Mouse (Mus musculus): ENCODE results near the gene Gm47995. TPM values are rescaled to one million over a fixed set of nuclear protein-coding genes. Genes with fewer than 3 reads are reported as not detected.

Gm47995 gene
- polyA plus RNA-seq, 1 experiment from 2014 or later, result not detected

DNA sequence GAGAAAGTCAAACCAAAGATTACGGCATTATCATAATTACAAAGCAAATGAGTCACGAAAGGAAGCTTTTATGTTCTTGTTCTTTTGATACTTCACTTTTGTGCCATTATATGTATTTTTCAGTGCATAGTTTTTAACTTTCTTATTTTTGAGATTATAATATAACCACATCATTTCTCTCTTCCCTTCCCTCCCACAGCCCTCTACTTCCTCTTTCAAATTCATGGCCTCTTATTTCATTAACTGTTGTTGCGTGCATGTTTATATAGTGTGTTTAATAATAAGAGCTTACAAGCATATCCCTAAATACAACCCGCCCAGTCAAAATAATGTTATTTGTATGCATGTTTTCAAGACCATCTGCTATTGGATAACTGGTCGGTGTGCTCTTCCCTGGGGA, 20.8 kb downstream of the Gm47995 start:
- Histone ChIP-seq H3K36me3 (no peaks in the 10 kb centered on the region), H3K27me3 (no peaks in the 10 kb centered on the region), H3K9ac (no peak overlapping the region), H3K27ac (replicated peaks) (no peak overlapping the region), H3K4me3 (no peak overlapping the region), H3K4me2 (no peak overlapping the region), H3K9me3 (no peaks in the 10 kb centered on the region), H3K4me1 (replicated peaks) (no peaks in the 10 kb centered on the region)
- ATAC-seq (ENCODE audit: low FRiP score, low read depth), result no peak
- 90% methylated on average over 5 of the region's 5 CpGs for WGBS

DNA sequence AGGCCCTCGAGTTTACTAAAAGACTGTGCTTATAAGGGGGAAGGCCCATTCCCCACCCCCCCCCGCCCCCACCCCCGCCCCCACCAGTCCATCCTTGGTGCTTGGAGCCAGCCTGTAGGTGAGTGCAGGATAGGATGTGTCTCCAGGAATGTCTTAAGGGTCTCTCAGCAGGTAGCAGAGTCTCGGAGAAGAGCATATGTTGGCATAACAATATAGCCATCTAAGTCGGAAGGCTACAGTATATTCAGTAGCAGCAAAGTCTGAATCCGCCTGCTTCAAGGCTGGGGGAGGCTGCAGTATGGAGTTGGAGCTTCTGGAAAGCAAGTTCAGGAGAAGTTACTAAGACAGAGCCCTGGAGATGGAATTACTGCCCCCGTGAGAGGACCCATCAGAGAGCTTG, 21.9 kb downstream of the Gm47995 start:
- Histone ChIP-seq H3K9me3 (no peaks in the 10 kb centered on the region), H3K36me3 (no peaks in the 10 kb centered on the region), H3K4me1 (replicated peaks) (no peaks in the 10 kb centered on the region), H3K4me2 (no peak overlapping the region), H3K27ac (replicated peaks) (no peak overlapping the region), H3K9ac (no peak overlapping the region), H3K27me3 (no peaks in the 10 kb centered on the region), H3K4me3 (no peak overlapping the region)
- WGBS, result 68% methylated on average over 7 of the region's 7 CpGs
- ATAC-seq (ENCODE audit: low FRiP score, low read depth), result no peak

- H3K9me3 ChIP-seq, result no peaks in the 10 kb centered on the region
- no peaks in the 10 kb centered on the region for H3K36me3 ChIP-seq
- no peak overlapping the region for H3K27ac ChIP-seq (replicated peaks)
- H3K9ac ChIP-seq, result no peak overlapping the region
- H3K4me3 ChIP-seq, result no peak overlapping the region
- WGBS, result 86% methylated on average over 10 of the region's 10 CpGs
- no peaks in the 10 kb centered on the region for H3K27me3 ChIP-seq
- H3K4me2 ChIP-seq, result no peak overlapping the region
- no peak for ATAC-seq (ENCODE audit: low FRiP score, low read depth)
- no peaks in the 10 kb centered on the region for H3K4me1 ChIP-seq (replicated peaks)
Observed at GRCm38 (mm10) chr1:151222561-151223267, 24.5 kb downstream of the Gm47995 start.

DNA sequence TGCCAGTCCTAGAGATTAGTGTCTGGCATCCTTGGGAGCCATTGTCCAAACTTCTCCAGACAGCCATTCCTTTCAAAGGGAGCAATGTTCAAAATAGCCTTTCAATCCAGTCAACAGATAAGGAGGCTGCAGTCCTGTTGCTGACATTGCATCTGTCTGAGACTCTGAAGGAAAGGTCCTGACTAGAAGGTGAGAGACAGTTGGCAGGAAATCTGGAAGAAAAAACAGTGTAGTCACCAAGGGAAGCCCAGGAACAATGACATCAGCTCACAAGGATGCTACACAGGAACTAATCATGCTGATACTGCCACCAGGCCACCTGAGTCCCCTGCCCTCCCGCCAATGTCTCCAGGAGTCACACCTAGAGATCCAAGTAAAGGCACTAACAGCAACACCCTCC, 25.1 kb downstream of the Gm47995 start:
- no peak for ATAC-seq (ENCODE audit: low FRiP score, low read depth)
- no peak overlapping the region for H3K4me2 ChIP-seq
- no peak overlapping the region for H3K27ac ChIP-seq (replicated peaks)
- no peaks in the 10 kb centered on the region for H3K27me3 ChIP-seq
- no peaks in the 10 kb centered on the region for H3K36me3 ChIP-seq
- WGBS, result 86% methylated on average over 1 of the region's 1 CpGs
- H3K4me3 ChIP-seq, result no peak overlapping the region
- no peaks in the 10 kb centered on the region for H3K4me1 ChIP-seq (replicated peaks)
- H3K9me3 ChIP-seq, result no peaks in the 10 kb centered on the region
- no peak overlapping the region for H3K9ac ChIP-seq

DNA sequence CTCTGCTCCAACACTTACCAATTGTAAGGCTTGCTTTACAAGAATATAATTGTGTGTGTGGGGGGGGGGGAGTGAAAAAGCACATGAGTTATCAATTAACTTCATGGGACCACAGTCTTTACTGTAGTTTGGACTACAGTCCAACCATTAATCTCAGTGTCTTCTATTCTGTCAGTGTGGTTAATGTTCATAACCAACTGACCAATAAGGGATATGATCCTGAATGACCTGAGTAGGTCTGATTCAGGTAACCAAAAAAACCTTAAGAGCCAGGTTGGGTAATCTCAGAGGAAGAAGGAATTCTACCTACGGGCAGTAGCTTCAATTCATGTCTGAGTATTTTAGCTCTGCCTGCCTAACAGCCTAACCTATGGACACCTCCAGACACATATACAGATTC, 26.3 kb downstream of the Gm47995 start:
- H3K4me2 ChIP-seq, result no peak overlapping the region
- no peak for ATAC-seq (ENCODE audit: low FRiP score, low read depth)
- WGBS, result 100% methylated on average over 1 of the region's 1 CpGs

DNA sequence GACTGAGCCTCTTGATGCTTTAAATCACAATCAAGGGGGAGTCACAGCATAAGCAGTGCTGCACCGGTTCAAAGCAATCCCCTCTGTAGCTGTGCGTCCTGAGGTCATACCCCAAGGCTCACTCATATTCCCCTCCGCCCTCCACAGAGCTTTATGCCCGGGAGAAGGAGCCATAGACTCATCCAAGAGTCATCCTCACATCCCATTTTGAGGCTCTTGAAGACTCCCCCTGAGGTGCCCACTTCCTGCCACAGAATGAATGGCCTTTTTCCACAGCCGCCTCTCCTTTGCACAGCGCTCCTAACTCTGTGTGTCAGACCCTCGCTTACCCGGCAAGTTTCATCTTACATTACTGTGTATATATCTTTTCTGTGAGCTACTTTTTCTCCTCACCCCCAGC, 29.3 kb downstream of the Gm47995 start:
- H3K36me3 ChIP-seq, result no peaks in the 10 kb centered on the region
- H3K27ac ChIP-seq (replicated peaks), result no peak overlapping the region
- 87% methylated on average over 8 of the region's 8 CpGs for WGBS
- no peak for ATAC-seq (ENCODE audit: low FRiP score, low read depth)
- H3K4me1 ChIP-seq (replicated peaks), result no peaks in the 10 kb centered on the region
- H3K27me3 ChIP-seq, result no peaks in the 10 kb centered on the region
- H3K4me3 ChIP-seq, result no peak overlapping the region
- no peaks in the 10 kb centered on the region for H3K9me3 ChIP-seq
- H3K4me2 ChIP-seq, result no peak overlapping the region
- H3K9ac ChIP-seq, result no peak overlapping the region

More for the DNA sequence above, 26.3 kb downstream of the Gm47995 start:
- Histone ChIP-seq H3K4me1 (replicated peaks) (no peaks in the 10 kb centered on the region), H3K4me3 (no peak overlapping the region), H3K27ac (replicated peaks) (no peak overlapping the region), H3K36me3 (no peaks in the 10 kb centered on the region), H3K27me3 (no peaks in the 10 kb centered on the region), H3K9ac (no peak overlapping the region), H3K9me3 (no peaks in the 10 kb centered on the region)

- ATAC-seq (ENCODE audit: low FRiP score, low read depth), result no peak
- Histone ChIP-seq H3K27ac (replicated peaks) (no peak overlapping the region), H3K4me2 (no peak overlapping the region), H3K4me3 (no peak overlapping the region), H3K9me3 (no peaks in the 10 kb centered on the region), H3K36me3 (no peaks in the 10 kb centered on the region), H3K9ac (no peak overlapping the region), H3K27me3 (no peaks in the 10 kb centered on the region), H3K4me1 (replicated peaks) (no peaks in the 10 kb centered on the region)
- WGBS, result 78% methylated on average over 1 of the region's 1 CpGs
Observed at GRCm38 (mm10) chr1:151228320-151228989, 30.2 kb downstream of the Gm47995 start.

DNA sequence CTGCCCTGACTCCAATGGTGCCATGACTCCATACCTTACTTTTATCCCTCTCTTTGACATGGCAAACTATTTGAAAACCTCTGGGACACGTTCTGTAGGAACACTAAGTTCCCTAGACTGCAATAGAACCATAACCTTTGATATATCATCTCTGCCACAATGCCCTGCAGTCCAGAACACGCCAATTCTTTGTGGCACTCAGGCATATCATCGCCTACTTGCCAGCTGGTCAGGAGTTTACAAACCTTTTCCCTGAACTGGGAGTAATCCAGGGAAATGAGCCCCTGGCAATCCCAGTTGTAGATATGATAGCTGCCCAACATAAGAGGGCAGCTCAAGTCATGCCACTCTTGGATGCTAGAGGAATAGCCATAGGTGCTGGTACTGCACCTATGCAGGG, 34.1 kb downstream of the Gm47995 start:
- no peak overlapping the region for H3K4me3 ChIP-seq
- H3K9ac ChIP-seq, result no peak overlapping the region
- 84% methylated on average over 3 of the region's 3 CpGs for WGBS
- H3K27me3 ChIP-seq, result no peaks in the 10 kb centered on the region
- H3K9me3 ChIP-seq, result no peaks in the 10 kb centered on the region
- ATAC-seq (ENCODE audit: low FRiP score, low read depth), result no peak
- H3K27ac ChIP-seq (replicated peaks), result no peak overlapping the region
- no peaks in the 10 kb centered on the region for H3K4me1 ChIP-seq (replicated peaks)
- H3K4me2 ChIP-seq, result no peak overlapping the region
- H3K36me3 ChIP-seq, result no peaks in the 10 kb centered on the region

DNA sequence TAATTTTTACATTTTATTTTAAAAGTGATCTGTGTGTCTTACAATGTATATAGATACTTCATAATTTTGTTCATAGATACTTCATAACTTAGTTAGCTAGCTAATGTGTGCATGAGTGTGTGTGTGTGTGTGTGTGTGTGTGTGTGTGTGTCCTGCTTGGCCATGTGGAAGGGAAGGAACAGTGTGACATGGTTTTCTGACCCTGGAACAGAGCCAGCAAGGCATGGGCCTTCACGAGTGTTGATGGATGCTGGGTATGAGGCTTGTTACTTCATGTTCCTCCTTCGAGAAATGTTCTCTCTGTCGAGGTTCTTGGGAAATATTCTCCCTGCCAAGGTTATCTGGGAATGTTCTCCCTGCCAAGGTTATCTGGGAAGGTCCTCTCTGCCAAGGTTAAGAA, 35.5 kb downstream of the Gm47995 start:
- Histone ChIP-seq H3K27ac (replicated peaks) (no peak overlapping the region), H3K9me3 (no peaks in the 10 kb centered on the region), H3K36me3 (no peaks in the 10 kb centered on the region), H3K9ac (no peak overlapping the region), H3K4me2 (no peak overlapping the region), H3K4me1 (replicated peaks) (no peaks in the 10 kb centered on the region), H3K27me3 (no peaks in the 10 kb centered on the region), H3K4me3 (no peak overlapping the region)
- ATAC-seq (ENCODE audit: low FRiP score, low read depth), result no peak
- 93% methylated on average over 3 of the region's 3 CpGs for WGBS

GRCm38 (mm10) chr1:151235574-151235973, 37.3 kb downstream of the Gm47995 start:
- H3K36me3 ChIP-seq, result no peaks in the 10 kb centered on the region
- 9% methylated on average over 2 of the region's 2 CpGs for WGBS
- no peak overlapping the region for H3K4me2 ChIP-seq
- no peaks in the 10 kb centered on the region for H3K27me3 ChIP-seq
- H3K9me3 ChIP-seq, result no peaks in the 10 kb centered on the region
- no peaks in the 10 kb centered on the region for H3K4me1 ChIP-seq (replicated peaks)
- H3K4me3 ChIP-seq, result no peak overlapping the region
- no peak for ATAC-seq (ENCODE audit: low FRiP score, low read depth)
- H3K27ac ChIP-seq (replicated peaks), result no peak overlapping the region
- H3K9ac ChIP-seq, result no peak overlapping the region

DNA sequence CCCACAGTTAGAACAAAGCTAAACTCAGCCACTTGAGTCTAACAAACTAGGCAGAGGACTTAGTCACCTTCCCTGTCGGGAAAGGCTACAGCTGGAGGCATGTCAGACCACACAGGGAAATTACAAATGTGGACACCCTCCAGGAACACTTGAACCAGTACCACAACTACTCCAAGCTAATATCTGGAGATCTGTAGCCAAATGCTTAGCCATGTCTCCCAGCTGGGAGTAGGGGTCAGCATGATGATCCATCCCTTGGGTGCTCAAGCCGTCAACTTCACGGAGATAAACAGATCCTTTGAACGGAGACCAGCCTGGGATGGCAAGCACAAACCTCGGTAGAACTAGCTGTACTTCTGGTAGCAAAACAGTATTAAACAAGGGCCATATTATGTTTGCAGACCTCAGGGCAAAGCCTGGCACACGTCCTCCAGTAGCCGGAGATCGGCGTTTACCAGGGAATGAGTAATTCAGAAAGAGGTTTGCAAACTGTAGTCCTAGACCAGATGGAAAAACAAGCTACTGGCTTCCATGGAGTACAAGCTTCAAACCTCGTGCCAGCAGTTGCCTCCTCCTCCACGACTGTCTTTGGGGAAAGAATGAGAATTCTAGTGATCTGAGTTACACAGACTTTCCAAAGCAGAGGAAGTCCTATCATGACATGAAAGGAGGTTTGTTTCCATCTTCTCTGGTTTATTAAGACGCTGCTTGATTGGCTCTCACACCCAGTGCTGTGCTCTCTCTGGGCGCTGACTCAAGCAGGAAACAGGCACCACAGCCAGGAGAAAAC, 38.1 kb downstream of the Gm47995 start:
- H3K4me2 ChIP-seq, result no peak overlapping the region
- no peaks in the 10 kb centered on the region for H3K36me3 ChIP-seq
- H3K9me3 ChIP-seq, result no peaks in the 10 kb centered on the region
- 80% methylated on average over 13 of the region's 13 CpGs for WGBS
- H3K27ac ChIP-seq (replicated peaks), result no peak overlapping the region
- no peak overlapping the region for H3K4me3 ChIP-seq
- no peaks in the 10 kb centered on the region for H3K27me3 ChIP-seq
- H3K9ac ChIP-seq, result no peak overlapping the region
- H3K4me1 ChIP-seq (replicated peaks), result no peaks in the 10 kb centered on the region
- ATAC-seq (ENCODE audit: low FRiP score, low read depth), result no peak

GRCm38 (mm10) chr1:151237780-151238179, 39.5 kb downstream of the Gm47995 start:
- 90% methylated on average over 3 of the region's 3 CpGs for WGBS
- no peak overlapping the region for H3K27ac ChIP-seq (replicated peaks)

More at GRCm38 (mm10) chr1:151237780-151238179, 39.5 kb downstream of the Gm47995 start:
- Histone ChIP-seq H3K4me3 (no peak overlapping the region), H3K9ac (no peak overlapping the region), H3K4me1 (replicated peaks) (no peaks in the 10 kb centered on the region), H3K27me3 (no peaks in the 10 kb centered on the region), H3K9me3 (no peaks in the 10 kb centered on the region), H3K36me3 (no peaks in the 10 kb centered on the region), H3K4me2 (no peak overlapping the region)
- ATAC-seq (ENCODE audit: low FRiP score, low read depth), result no peak
